Mouse (Mus musculus) liver, embryonic 14.5 days (tissue): ENCODE data around the gene Itpr1.

ENCODE experiments used
- CTCF ChIP-seq: IDR thresholded peaks from 2 replicates; pipeline ENCODE4 v1.5.1; 2016; ENCODE audit warnings: antibody characterized with exemption, low read depth, control low read depth
- EP300 ChIP-seq: IDR thresholded peaks from 2 replicates; pipeline ENCODE4 v1.6.1; 2016; ENCODE audit warnings: antibody characterized with exemption, low read depth

DNA sequence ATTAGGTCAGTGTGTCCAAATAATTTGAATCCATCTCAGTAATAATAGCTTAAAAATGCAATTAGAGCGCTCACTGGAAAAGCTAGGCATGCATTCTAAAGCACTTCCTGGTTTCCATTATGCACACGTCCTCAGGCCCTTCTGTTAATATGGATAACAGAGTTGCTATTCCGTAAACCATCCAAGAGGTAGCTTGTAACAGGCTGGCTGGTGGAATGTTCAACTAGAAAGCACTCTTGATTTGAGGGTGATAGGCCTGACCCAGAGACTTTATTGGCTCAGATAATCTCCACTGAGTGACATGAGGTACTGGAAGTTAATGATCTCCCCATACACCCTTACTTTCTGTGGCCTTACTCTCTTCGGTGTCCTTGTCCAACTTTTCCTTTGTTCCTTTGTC lies 43.0 kb downstream of the Itpr1 start:
- no peak for TF ChIP-seq CTCF
- TF ChIP-seq EP300 = no peak
